ENCODE assay signal across 8 mouse cellular contexts in the genomic region with DNA sequence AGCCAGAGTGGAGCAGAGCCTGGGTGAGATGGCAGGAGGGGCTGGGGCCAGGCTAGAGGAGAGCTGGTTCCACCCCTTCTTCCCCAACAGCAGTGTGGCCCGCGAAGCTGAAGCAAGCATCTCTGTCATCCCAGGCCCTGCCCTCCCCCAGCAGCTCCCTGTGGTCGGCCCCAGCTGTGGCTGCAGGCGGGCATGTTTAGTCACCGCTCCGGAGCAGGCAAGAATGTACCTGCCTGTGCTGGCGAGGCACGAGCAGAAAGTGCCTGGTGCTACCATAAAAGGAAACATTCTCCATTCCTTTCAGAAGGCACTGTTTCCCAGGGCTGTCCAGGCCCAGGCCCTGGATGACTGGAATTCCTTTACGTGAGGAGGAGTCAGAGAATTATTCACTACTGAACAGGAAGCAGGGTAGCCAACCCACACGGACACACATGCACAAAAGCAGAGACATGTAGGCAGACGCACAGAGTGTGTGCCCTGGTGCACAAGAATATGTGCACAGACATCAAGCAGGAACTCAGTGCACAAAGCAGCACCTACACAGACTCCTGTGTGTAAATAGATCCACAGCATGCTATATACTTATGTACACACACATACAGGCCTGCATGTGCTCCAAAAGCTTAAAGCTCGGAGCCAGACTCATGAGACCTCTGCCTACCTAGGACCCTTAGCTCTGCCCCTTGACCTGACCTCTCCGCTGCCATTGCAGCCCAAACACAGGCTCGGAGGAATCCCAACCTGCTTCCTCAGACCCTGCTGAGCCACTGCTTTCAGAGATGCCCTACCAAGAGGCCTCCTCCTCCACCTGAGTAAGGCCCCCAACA. TPM values are rescaled to one million over a fixed set of nuclear protein-coding genes. Genes with fewer than 3 reads are reported as not detected.
DNase-seq lines count a peak whose midpoint lies in the region; ATAC-seq lines count a peak whose summit lies in the region.

No protein-coding gene starts in this region.

- H3K9me3 ChIP-seq in heart, embryonic 16.5 days (replicated peaks; ENCODE audit: control insufficient read depth, low read length): no peaks in the 10 kb centered on the region

- no peaks in the 10 kb centered on the region for H3K27me3 ChIP-seq in heart, embryonic 16.5 days (ENCODE audit: control insufficient read depth, insufficient read depth, low read length)

- peaks cover 15% of the 10 kb centered on the region for H3K36me3 ChIP-seq in heart, embryonic 16.5 days (ENCODE audit: control insufficient read depth, insufficient read depth)
- H3K36me3 ChIP-seq in macrophage (ENCODE audit: inconsistent target): peaks cover 33% of the 10 kb centered on the region; the same call in 1 of the 2 replicates

- peaks cover 96% of the 10 kb centered on the region for H3K79me2 ChIP-seq in macrophage (ENCODE audit: inconsistent target)

- peaks cover 77% of the 10 kb centered on the region for H3K4me1 ChIP-seq in heart, embryonic 16.5 days (ENCODE audit: control insufficient read depth, insufficient read depth, low read length)

- peak overlapping the region; percentile 99 for H3K27ac ChIP-seq in heart, embryonic 16.5 days (ENCODE audit: low read length)
- H3K27ac ChIP-seq in macrophage: peak overlapping the region; percentile 89

- ATAC-seq in heart, embryonic 16.5 days (replicated peaks; ENCODE audit: extremely low read depth, insufficient read depth, low FRiP score): peak; percentile 80

- WGBS in heart, embryonic 16.5 days: 11% methylated on average over 14 of the region's 14 CpGs
- 31% methylated on average over 14 of the region's 14 CpGs for WGBS in macrophage (ENCODE audit: missing documents)

- H3K4me3 ChIP-seq in heart, embryonic 16.5 days (ENCODE audit: low read length): 0 out of 2 replicates have a peak overlapping the region, but pooled peaks have one; percentile 2
- H3K4me3 ChIP-seq in macrophage (ENCODE audit: inconsistent target): no peak overlapping the region

- H3K9ac ChIP-seq in heart, embryonic 16.5 days (ENCODE audit: low read length): peak overlapping the region; percentile 70

- peak; percentile 96 for DNase-seq in 3134 (ENCODE audit: extremely low read depth, insufficient read length, low spot score)
- DNase-seq in CD8-positive naive resting alpha-beta T cell, adult 2 months (ENCODE audit: low read depth in 2 of 2, low spot score in 2 of 2): peak; percentile 77 to 82
- DNase-seq in embryo, embryonic 11.5 days (ENCODE audit: low read depth, low spot score): peak; percentile 49
- DNase-seq in kidney, postnatal 25 days: peak; percentile 65 to 90
- peak; percentile 30 for DNase-seq in testis, postnatal 14 days (ENCODE audit: low spot score)
- no peak for DNase-seq in cerebellum, postnatal 36 days

- peak overlapping the region; percentile 46 for H3K4me2 ChIP-seq in heart, embryonic 16.5 days (ENCODE audit: low read depth, low read length)

RNA-seq across cellular contexts. Expression of a gene that starts 42.1 kb away (rescaled TPM):
- polyA plus RNA-seq in heart, embryonic 16.5 days (2015; fragmentation: Nextera tagmentation; extraction: Ambion mirVana): 0.05 TPM in 1 of 2 replicates, not detected in the other
- 1 to 10 TPM in 2 of 26 experiments, under 1 TPM in 5, not detected in 19; 0.25 to 2.2 (median 0.40) TPM for total RNA-seq in macrophage (2018; cell fraction: chromatin; rRNA removed)
- total RNA-seq in macrophage (2018; cell fraction: cytosol; rRNA removed): under 1 TPM in 3 of 26 experiments, not detected in 23; 0.06 to 0.22 (median 0.09) TPM
- 1 to 10 TPM in 2 of 26 experiments, under 1 TPM in 6, not detected in 18; 0.18 to 7.8 (median 0.48) TPM for total RNA-seq in macrophage (2018; cell fraction: nucleus; rRNA removed)
- not detected in 3 replicates for polyA plus RNA-seq in macrophage (2018)

RNA-seq across cellular contexts. Expression of a gene that starts 43.1 kb away (rescaled TPM):
- 22.8 and 29.7 TPM in 2 replicates for polyA plus RNA-seq in heart, embryonic 16.5 days (2015; fragmentation: Nextera tagmentation; extraction: Ambion mirVana)
- total RNA-seq in macrophage (2018; cell fraction: chromatin; rRNA removed): 100 to 1,000 TPM; 116 to 655 (median 298) TPM
- total RNA-seq in macrophage (2018; cell fraction: cytosol; rRNA removed): 100 to 1,000 TPM; 130 to 278 (median 207) TPM
- total RNA-seq in macrophage (2018; cell fraction: nucleus; rRNA removed): 100 to 1,000 TPM; 203 to 600 (median 357) TPM
- 130 to 219 TPM (median 188 TPM) in 3 replicates for polyA plus RNA-seq in macrophage (2018)

Comparison
In these comparisons a context has a peak if more than half of its experiments do, and no peak if none do; other contexts are left out.
1. DNase-seq: peak in 3134 (single experiment), CD8-positive naive resting alpha-beta T cell, adult 2 months (2 of 2), embryo, embryonic 11.5 days (single experiment), kidney, postnatal 25 days (2 of 2) and testis, postnatal 14 days (single experiment); none in cerebellum, postnatal 36 days (0 of 2).